Mouse (Mus musculus) neural tube, embryonic 10.5 days (tissue): Measurements from ENCODE around the gene Mafg.
"Not testable (repeated sequence)": the region's sequence is repeated elsewhere in the genome, so short reads cannot be mapped to it uniquely, and the experiment has no call there.

ENCODE experiments used
- DNase-seq: peaks from one replicate; pipeline ENCODE4 v3.0.0-alpha.2; 2017; ENCODE audit warnings: low spot score; ENCODE audit errors: extremely low spot score

The Mafg gene

DNA sequence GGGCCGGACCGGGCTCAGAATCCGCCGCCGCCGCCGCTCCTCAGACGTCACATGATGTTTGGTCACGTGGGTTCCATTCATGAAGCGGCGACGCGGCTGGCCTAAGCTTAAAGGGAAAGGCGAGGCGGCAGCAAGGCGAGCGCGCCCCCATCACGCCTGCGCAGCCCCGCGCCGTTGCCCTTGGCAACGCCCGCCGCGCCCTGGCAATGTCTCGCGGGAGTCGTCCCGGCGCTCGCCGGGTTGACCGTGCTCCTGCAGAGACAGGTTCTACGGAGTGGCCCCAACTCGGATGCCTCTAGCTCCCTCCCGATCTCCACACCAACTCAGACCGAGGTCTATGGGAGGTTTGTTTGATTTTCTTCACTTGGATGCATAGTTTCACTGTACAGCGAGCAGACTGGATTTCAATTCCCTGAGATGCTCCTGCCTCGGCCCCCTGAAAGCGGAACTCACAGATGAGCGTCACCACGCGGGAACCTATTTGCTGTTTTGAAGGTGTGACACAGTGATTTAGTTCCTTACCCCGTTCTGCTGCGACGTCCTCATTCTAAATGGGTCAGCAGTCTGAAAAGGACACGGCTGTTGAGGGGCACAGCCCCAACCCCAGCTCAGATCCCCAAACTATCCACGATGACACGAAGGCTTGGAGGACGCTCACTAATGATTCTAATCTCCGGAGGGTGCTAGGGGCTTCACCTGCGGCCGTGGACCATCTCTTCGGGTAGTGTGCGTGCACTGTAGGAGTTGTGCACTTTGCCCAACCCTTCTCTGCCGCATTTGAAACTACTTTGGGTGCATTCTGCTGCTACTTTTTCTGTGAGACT lies at the start of gene Mafg:
Gene Mafg (minus strand): TSS at position 81 of the 824 bp plus-strand sequence.
- DNase-seq = peak; percentile 93

DNA sequence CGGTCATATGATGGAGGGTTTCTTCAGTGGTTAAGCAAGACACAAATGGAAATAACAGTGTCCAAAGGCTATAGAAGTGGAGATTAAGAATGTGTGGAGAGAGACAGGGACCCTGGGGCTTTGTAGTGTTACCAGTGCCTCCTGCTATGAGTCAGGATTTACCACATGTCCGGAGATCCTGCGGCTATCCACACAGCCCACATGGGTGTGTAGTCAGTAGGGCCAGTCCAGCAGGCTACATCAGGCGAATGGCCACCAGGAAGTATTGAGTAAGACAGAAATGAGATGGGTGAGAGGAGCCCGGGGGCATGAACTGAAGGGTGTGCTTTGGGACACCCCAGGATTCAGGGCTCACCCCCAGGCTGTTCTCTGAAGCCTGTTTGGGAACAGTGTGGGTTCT lies 49.3 kb upstream of the Mafg start:
- no peak for DNase-seq

DNA sequence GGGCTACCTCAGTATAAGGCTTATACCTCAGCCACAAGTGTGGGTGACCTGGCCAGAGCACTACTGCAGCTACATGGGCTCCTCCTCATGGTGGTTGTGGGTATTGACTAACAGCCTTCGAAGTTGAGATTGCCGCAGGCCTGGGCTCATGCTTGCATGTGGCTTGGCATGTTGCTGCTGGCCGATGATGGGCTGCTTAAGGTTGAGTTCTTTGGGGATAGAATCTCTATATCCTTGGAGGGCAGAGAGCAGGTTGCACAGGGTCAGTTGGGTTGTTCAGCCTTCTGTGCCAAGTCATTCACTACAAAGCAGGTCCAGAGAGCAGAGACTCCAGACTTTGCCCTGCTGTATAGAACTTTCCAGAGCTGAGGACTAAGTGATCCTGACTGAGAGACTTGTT lies 46.5 kb upstream of the Mafg start:
- no peak for DNase-seq

DNA sequence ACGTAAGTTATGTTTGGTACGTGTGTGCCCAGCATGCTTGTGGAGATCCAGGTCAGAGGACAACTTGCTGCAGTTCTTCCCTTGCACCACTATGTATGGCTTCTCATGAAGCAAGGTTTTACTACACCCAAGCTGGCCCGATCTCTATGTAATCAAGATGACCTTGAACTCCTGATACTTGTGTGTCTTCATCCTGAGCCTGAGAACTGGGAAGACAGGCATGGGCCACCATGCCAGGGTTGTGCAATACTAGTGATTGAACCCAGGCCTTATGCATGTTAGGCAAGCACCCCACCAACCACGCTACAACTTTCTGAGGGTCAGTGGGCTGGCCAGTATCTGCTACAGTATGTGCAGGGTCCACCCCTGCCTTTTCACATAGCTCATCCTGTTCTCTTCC lies 43.6 kb upstream of the Mafg start:
- no peak for DNase-seq

DNA sequence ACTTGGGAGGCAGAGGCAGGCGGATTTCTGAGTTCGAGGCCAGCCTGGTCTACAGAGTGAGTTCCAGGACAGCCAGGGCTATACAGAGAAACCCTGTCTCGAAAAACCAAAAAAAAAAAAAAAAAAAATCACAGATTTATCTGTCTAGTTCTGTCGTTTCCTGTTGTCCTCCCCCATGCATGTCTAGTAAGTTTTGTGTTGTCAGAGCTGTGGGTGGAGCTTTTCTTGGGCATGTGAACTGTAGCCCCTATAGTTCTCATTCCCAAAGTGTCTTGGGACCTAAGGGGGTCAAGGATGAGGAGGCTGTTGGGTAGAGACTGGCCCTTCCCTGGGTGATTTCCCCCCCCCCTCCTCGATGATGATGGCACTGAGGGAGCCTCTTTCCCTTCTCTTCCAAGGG lies 42.5 kb upstream of the Mafg start:
- not testable (repeated sequence) for DNase-seq

DNA sequence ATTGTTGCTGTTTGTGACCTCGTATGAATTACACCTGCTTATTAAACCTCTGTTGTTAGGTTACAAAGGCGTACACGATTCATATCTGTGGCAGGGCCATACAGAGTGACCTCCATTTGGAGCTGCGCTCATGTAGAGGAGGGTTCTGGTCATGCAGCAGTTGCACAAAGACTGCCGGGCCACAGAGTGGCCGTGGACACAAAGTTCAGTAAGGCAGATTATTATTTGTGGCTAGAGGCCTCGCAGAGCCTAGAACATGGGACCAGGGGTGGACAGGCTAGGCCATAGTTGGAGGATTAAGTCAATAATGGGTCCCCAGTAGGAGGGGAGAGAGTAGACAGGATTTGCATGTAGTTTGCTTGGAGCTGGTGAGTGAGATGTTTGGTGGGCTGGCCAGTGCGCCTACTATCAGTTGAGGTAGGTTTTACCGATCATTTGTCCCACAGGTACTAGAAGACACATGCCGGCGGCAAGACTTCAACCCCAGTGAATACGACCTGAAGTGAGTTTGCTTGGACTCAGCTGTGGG lies 40.3 kb upstream of the Mafg start:
- DNase-seq = no peak

DNA sequence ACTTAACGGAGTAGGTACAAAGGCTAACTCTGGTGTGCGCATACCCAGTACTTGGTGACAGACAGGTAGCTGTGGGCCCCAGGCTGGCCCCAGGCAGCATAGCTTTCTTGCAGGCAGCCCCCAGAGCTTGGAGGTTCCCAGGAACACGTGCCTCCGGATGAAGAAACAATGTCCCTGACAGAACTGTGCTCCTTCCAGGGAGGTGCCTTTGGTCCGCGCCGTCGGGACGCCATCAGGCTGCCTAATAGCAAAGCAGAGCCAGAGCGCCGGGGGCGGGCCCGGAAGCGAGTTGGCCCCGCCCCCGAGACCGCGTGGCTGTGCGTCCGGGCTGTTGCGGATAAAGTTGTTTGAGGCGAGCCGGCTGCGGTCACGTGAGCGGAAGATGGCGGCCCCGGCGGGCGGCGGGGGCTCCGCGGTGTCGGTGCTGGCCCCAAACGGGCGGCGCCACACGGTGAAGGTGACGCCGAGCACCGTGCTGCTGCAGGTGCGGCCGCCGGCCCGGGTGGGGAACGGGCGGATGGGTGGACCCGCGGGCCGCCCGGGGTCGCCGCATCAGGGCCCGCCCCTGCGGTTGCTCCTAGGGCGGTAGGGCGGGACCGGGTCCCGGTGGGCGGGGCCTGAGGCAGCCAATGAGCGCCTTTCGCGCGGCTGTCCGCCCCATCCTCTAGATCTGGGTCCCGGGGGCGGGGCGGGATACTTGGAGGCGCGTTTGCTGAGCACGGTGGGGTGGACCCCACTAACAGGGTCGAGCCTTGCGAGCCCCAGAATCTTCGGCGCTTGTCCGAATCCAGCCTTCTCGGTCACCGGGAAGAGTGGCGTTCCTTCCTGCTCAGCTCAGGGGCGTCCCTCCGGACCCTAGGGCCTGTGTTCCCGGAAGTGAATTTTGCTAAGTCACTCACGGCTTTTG lies 39.5 kb upstream of the Mafg start, which contains the start of gene Aspscr1:
Gene Aspscr1 (plus strand): TSS at position 287 of the 907 bp plus-strand sequence.
- peak; percentile 94 for DNase-seq

DNA sequence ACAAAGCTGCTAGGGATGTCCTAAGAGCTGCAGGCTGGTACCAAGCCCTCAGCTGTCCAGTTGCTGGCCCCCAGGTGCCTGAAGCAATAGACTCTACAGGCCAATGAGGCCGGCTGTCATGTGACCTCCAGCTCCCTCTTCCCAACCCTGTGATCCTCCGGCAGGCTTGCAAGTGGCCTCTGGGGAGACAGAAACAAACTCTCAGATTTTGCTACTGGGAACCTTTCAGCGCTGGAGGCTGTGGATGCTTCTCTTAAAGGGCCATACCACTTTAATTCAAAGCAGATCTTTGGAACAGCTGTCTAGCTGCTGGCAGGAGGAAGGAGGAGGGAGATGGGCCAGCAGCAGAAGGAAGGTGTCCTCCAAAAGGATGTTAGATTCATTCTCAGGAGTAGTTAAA lies 33.2 kb upstream of the Mafg start:
- no peak for DNase-seq

DNA sequence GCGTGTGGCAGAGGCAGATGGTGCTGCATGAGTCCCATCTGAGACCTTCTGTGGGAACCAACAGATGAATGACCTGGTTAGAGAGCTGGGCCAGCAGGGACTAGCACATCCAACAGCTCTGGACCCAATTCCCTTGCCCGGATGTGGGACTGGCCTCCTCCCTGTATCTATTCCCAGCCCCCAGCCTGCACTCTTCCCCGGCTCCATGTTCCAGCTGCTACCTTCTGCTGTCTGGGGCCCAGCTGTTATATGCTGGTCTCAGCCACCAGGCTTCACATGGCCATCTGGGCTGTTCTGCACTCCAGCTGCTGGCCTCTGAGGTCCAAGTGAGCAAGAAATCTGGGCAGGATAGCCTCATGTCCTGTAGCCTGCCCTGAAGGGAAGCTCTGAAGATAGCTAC lies 32.0 kb upstream of the Mafg start:
- no peak for DNase-seq

DNA sequence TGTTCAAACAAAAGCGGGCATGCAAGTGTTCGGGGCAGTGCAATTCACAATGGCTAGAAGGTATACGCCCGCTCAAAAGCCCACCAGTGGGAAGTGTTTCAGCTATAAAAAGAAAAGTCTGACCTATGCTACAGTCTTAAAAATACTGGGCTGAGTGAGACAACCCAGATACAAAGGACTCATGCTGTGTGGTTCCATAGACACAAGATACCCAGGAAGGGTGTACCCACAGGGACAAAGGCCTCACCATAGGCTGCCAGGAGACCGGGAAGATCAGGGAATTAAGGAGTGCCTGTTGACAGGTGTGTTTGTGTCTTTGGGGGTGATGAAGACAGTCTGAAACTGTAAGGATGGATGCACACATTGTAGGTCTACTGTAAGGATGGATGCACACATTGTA lies 30.3 kb upstream of the Mafg start:
- DNase-seq = no peak

DNA sequence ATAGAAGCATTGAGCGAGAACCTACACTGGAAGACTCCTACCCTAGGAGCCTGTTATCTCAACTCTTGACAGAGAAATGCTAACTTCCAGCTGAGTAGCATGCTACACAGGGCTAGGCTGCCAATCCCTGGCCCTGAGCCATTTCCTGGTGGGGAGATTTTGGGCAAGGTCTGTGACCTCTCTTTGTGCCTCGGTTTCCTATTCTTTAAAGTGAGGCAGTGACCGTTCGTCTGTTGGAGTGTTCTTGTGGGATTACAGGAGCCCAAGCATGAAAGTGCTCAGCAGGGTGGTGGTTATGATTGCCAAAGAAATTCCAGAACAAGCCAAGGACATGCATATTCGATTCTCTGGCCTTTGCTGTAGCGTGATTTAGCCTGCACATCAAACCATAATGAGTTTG lies 29.4 kb upstream of the Mafg start:
- no peak for DNase-seq

DNA sequence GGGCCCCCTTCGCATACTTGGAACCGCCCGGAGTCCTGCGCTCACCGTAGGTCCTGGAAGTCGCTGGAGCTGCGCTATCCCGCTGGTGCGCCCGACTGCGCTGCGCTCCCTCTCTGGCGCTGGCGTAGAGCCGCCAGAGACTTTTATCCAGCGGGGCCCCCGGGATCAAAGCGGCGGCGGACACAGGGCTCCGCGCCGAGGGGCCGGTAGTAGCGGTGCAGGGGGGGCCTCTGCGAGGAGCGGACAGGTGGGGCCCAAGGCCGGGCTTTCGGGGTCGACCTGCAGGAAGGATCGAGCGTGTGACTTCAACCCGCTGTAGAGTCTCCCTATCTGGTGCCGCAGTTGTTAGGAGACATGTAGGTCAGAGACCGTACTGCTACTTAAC lies 27.7 kb upstream of the Mafg start, which contains the start of gene Notum:
Gene Notum (minus strand): TSS at position 100 of the 385 bp plus-strand sequence.
- DNase-seq = peak; percentile 54

DNA sequence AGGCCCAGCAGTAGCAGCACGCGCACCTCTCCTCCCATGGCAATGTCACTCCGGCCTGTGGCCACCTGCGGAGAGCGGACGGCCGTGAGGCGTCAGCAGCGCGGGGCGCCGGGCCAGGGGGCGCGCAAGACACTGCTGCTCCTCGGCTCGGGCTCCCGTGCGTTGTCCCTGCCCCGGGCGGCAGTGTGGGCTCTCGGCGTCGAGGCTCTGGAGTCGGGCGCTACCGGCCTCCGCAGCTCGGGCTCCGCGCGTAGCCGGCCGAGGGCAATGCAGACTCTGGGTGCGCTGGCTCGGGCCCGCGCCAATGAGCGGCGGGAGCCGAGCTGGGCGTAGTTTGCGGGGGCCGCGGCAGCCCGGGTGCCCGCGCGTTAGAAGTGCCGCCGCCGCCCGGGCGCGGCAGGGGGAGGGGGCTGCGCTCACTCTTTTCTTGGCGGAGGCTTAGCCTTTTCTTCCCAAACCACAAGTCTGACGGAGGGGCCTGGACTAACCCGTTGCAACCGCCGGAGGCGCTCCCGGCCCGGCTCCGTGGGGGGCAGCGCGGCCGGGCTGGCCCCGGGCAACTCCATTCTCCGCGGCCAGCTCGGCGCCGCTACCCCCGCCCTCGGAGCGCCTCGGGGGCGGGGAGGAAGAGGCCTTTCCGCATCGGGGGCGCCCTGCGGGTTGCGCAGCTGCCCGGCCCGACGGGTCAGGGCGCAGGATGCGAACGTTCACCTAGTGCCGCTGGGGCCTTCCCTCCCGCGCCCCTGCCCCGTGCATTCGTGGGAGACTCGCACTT lies 27.1 kb upstream of the Mafg start:
- peak; percentile 61 for DNase-seq

DNA sequence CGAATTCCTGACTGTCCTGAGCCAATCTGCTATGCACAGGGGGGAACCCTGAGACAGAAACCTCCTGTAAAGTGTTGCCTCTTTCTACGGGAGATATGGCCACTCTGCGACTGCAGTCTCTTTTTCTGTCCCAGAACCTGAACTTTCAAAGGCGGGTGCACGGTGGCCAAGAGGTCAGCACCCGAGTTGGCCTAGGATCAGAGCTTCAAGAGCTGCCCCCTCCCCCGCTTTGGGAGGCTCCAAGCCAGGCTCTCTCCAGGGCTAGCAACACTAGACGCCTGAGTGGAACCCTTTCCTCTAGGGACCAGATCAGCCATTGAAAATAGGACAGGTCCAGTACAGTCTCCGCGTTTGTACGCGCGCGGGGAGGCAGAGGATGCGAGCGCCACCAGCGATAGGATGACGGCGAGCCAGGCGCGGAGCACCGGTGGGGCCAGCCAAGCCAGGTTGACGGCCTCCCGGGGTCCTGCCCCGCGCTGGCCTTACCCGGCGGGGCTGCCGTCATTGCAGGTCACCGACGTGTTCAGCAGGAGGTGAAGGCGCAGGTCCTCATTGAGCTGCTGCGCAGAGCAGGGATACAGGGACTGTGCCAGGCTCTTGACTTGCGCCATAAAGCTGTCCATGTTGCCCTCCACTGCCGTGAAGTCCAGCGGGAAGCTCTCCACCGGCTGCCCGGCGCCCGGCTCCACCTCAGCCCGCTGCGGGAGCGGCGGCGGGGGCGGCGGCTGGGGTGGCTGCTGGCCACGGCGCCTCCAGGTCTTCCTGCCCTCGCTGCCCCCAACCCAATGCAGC lies 26.3 kb upstream of the Mafg start:
- peak; percentile 57 for DNase-seq

DNA sequence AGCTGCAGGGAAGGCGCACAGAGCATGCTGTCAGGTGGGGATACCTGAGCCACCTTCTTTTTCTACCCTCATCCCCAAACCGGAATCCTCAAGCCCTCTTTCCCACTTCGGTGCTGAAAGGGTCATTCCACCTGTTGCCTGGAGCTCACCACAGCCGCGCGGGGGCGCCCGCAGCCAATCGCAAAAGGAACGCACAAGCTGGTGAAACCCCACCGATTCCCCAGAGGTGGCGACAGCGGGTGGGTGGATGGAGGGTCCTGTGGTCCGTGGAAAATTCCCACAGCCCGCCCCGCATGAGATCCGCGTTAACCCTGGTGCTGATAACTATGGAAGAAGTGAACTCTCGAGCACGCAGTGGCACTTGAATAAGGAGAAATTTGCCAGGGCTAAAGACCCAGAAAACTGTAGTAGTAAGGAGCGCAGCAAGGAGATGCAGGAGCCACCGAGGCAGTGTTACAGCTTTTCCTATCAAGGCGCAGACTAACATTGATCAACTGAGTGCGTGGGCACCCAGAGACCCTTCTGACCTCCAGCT lies 25.5 kb upstream of the Mafg start:
- peak; percentile 82 for DNase-seq

DNA sequence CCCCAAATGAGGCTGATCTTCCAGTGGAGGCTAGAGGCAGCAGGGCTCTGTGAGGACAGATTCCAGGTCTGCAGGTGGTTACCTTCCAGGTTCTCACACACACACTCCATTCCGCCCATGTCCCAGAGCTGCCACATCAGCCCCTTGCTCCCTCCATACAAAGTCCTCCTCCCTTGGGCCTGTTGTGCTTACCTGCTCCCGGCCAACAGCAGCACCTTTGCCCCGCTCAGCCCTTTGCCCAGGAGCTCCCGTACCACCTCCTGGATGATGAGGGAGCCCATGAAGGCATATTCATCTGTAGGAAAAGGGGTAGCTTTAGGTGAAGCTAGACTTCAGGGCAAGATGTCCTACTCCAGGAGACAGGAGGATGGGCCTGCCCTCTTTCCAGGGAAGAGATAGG lies 23.9 kb upstream of the Mafg start:
- DNase-seq = no peak

DNA sequence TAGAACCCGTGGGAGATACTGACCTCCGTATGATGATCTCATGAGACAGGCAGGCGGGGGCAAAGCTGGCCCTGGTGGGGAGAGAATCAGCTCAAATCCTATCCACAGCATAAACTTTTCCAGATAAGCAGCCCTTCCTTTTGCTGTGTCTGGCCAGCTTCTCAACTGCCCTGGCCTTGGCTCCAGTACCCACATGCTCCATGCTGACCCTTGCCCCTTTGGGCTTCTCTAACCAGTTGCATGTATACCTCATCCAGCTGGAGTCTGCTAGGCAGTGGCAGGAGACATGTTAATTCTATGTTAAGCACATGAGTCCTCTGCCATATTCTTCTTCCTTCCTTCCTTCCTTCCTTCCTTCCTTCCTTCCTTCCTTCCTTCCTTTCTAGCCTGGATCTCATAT lies 21.3 kb upstream of the Mafg start:
- DNase-seq = no peak

DNA sequence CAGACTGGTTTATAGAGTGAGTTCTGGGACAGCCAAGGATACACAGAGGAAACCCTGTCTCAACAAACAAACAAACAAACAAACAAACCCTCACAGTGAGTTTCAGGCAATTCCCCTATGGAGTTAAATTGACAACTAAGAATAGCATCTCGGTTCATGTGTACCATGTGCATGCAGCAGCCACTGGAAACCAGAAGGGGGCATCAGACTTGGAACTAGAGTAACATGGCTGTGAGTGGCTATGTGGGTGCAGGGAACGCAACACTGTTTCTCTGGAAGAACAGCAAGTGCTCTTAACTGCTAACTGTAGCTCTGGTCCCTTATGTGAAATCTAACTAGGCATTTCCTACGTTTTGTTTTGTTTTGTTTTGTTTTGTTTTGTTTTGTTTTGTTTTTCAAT lies 18.5 kb upstream of the Mafg start:
- DNase-seq = no peak

DNA sequence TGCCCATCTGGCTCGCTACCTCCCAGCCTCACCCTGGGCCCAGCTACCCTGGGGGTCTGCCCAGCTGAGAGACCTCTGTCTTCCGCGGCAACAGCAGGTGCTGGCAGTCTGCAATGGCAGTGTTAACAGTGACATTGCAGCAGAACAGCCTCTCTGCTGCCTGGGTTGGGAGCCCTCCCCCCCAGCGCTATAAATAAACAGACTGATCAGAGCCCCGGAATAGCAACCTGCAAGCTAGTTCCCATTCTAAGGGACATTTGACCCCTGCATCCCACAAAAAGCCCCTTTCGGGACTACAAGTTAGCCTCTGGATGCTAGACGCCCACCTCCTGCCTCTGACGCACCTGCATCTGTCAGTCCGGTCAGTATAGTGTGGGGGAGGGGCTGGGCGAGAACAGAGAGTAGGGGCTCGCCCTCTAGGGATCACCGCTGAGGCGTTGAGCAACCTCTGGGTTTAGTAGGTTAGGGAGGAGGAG lies 14.6 kb upstream of the Mafg start, which contains the start of gene Myadml2:
Gene Myadml2 (minus strand): TSS at position 158 of the 476 bp plus-strand sequence.
- DNase-seq = peak; percentile 55
